Mouse (Mus musculus) gastrocnemius, postnatal 36 days (tissue): ENCODE data around the gene Gm853. TPM values are rescaled to one million over a fixed set of nuclear protein-coding genes. Genes with fewer than 3 reads are reported as not detected.

Experiments used
- total RNA-seq, 2 experiments: library from RNA; stranded (reverse); gene quantifications; 2 replicates each; pipeline ENCODE4 v1.2.3; 2021

The Gm853 gene
- total RNA-seq, 2 experiments from 2014 or later: not detected

Other genes starting within 250 kb of the Gm853 start
- gene Adgrb2, start 237.5 kb downstream of the Gm853 start, total RNA-seq: 1 to 10 TPM in 1 of 2 experiments, under 1 TPM in 1; 0.54 to 1.2 TPM
- gene Col16a1, start 174.6 kb downstream of the Gm853 start, total RNA-seq: 1 to 10 TPM; 6.9 to 7.7 TPM
- 10 to 100 TPM; 32.0 to 34.3 TPM for gene Pef1, start 119.8 kb downstream of the Gm853 start, total RNA-seq
- gene Hcrtr1, start 83.0 kb downstream of the Gm853 start, total RNA-seq: not detected
- 10 to 100 TPM; 17.0 to 28.2 TPM for gene Tinagl1, start 47.3 kb downstream of the Gm853 start, total RNA-seq
- gene Serinc2, start 56.8 kb upstream of the Gm853 start, total RNA-seq: 10 to 100 TPM; 55.4 to 76.6 TPM
- gene Fabp3, start 86.2 kb upstream of the Gm853 start, total RNA-seq: 100 to 1,000 TPM; 839 to 956 TPM
- gene Gm10570, start 86.3 kb upstream of the Gm853 start, total RNA-seq: under 1 TPM in 1 of 2 experiments, not detected in 1; 0.77 TPM
- gene Zcchc17, start 137.5 kb upstream of the Gm853 start, total RNA-seq: 10 to 100 TPM; 38.5 to 41.7 TPM
- 10 to 100 TPM; 10.6 to 13.8 TPM for gene Snrnp40, start 137.7 kb upstream of the Gm853 start, total RNA-seq